Mouse (Mus musculus): ENCODE measurements around the gene Kif5a.
"Not testable (repeated sequence)": the region's sequence is repeated elsewhere in the genome, so short reads cannot be mapped to it uniquely, and the experiment has no call there.

The Kif5a gene

DNA sequence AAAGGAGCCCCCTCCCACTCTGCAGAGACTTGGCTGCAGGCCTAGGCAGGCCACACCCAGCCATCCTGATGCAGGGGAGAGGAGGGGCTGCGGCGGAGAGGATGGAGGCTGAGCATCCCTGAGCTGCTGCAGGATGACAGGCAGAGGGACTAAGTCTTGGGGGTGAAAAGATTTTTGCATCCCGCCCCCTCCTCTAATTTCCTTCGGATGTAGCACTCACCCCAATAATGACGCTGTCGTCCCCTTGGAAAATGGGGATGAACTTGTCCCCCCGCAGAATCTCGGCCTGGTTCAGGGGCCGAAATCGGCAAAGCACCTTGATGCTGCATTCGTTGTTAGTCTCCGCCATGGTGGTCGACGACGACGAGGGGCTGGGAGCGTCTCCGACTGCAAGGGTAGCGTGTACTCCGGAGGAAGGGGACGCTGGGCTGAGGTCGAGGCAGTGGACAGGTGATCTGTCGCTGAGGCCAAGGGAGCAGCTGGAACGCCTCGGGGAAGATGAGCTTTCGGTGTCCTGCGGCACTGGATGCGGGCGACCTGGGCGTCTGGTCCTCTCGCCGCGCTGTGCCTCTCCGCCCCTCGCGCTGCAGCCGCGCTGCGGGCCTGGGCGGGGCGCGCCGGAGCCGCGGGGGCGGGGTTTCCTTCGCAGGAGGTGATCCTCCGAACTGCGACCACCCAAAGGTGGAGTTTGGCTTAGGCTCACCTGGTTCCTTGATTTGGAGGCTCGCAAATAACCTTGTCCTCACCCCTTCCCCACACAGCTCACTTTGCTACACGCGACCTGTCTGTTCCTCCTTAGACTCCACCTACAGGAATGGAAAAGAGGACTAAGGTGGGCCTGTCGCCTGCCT lies at the start of gene Kif5a:
Gene Kif5a, minus strand, starts transcription at position 801 of the 851 bp plus-strand sequence.
- peak; percentile 52 for DNase-seq (ENCODE audit: low read depth, low spot score)

DNA sequence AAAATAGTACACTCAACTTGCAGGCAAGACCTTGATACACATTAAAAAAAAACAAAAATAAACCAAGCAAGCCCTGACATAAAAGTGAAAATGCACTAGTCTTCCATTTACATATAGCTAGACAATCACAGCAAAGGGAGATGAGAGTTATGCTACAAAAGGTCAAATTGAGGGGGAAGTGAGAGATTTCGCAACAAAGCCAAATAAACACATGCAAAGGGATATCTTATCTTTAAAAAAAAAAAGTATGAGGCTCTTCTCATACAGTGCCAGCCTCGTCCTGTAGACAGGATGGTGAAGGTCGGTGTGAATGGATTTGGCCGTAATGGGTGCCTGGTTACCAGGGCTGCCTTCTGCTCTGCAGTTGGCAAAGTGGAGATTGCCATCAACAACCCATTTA lies 49.7 kb upstream of the Kif5a start:
- no peak for DNase-seq (ENCODE audit: low read depth, low spot score)

DNA sequence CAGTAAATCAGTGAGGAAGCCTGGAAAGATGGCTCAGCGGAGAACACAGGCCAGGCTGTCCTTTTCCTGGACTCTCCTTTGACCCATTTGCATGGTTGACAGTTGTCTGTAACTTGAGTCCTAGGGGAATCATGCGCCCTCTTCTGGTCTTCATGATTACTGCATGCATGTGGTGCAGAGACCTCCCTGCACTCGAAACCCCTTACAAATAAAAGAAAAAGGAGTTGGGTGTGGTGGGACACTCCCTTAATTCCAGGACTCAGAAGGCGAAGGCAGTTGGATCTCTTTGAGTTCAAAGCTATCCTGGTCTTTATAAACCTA lies 49.2 kb upstream of the Kif5a start:
- DNase-seq (ENCODE audit: low read depth, low spot score): peak; percentile 86

DNA sequence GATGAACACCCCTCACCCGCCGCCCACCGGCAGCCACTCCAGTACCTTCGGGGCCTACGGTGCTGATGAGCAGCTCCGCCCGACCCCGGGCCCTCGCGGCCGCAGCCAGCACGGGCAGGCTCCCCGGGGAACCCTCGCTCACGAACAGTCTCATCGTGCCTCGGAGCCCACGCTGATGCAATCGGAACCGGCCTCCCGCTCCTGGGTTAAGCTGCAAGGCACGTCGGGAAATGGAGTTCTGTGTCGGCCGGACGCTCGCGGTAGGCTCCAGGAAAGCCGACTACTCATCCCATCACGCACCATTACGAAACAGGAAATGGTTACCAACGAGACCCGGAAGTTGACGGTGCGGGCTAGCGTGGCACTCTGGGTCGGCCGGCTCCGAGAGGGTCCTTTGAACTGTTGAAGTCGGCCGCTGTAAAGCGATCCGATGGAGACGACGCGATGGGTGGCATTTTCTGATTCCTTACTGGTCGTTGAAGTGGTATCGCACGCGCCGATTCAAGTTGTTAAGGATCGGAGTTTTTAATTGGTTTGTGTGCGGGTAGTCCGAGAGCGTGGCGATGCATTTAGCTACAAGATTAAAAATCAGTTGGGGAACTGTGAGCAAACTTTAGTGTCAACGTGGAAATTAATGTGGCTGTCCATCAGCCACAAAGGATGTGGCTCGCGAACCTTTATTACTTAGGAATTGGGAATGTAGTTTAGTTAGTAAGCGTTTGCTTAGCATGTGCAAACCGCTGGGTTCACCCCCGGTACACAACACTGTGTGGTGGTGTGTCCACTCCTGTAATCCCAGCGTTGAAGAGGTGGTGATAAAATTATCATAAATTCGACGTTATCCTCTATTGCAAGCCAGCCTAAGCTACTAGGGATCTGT lies 48.6 kb upstream of the Kif5a start, which contains the start of gene Mars:
Gene Mars, minus strand, starts transcription at position 311 of the 880 bp plus-strand sequence.
- DNase-seq (ENCODE audit: low read depth, low spot score): peak; percentile 95

DNA sequence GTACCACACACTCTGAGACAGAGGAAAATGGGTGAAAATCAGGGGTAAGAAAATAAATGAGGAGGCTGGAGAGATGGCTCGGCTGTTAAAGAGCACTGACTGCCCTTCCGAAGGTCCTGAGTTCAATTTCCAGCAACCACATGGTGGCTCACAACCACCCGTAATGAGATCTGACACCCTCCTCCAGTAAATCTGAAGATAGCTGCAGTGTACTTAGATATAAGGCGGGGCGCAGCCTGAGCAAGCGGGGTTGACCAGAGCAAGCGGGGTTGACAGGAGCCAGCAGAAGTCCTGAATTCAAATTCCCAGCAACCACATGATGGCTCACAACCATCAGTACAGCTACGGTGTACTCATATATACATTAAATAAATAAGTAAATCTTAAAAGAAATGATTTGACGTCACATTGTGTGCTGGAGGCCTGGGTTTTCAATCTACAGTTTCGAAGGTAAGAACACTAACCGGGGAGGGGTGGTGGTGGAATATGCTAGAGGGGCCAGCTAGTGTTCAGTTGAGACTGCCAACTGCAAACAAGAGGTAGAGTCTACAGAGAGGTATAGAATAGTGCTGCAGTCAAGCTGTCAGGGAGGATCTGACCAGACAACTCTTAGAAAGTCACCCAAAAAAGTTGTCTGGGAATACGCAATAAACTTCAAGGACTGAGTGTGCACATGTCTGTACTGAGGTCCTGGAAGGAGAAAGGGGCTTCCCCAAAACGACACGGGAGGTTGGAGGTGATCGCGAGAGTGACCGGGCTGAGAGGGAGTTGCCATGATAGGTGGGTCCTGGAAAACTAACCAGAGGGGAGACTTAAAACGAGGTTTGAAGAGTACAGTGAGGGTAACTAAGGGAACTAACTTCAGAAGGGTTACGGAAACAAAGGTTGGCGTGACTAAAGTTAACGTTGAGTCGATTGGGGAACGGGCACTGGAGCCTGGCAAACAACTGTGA lies 47.7 kb upstream of the Kif5a start:
- peak; percentile 67 for DNase-seq (ENCODE audit: low read depth, low spot score)

DNA sequence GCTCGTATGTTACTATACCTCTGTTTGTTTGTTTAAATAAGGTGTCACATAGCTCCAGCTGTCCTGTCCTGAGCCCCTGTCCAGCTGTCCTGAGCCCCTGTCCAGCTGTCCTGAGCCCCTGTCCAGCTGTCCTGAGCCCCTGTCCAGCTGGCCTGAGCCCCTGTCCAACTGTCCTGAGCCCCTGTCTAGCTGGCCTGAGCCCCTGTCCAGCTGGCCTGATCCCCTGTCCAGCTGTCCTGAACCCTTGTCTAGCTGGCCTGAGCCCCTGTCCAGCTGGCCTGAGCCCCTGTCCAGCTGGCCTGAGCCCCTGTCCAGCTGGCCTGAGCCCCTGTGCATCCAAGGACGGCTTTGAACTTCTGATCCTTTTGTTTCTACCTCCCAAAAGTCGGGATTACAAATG lies 46.0 kb upstream of the Kif5a start:
- not testable (repeated sequence) for DNase-seq (ENCODE audit: low read depth, low spot score)

DNA sequence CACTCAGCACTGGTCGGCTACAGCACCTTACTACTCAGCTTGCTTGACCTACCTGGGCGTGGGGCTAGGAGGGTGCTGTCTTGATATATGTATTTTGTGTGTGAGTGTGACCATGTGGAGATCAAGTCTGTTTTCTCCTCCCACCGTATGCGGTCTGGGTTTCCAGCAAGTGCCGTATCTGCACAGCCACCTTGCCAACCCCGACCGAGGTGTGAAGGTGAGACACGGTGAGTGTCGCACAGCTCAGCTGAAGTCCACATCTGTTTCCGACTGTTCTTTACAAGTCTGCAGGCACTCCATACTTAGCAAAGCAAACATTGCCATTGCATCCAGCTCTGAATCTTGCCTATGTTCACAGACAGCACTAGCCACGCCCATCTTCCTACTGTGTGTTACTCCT lies 40.0 kb upstream of the Kif5a start:
- no peak for DNase-seq (ENCODE audit: low read depth, low spot score)

DNA sequence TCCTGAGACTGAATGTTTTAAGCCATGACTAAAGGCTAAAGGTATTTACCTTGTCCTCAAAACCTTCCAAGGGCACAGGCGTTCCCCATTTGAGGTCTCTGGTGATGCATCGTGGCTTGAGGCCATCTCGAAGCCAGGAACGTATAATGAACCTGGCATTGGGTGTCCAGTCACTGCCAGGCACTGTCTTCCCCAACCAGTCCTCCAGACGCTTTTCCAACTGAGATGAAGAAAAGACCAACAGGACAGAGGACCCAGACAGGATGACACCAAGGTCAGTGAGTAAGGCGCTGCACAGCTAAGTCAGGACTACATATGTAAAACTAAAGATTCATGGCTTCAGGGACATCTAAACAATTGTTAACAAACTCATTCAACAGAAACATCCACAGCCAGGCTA lies 37.2 kb upstream of the Kif5a start:
- DNase-seq (ENCODE audit: low read depth, low spot score): no peak

DNA sequence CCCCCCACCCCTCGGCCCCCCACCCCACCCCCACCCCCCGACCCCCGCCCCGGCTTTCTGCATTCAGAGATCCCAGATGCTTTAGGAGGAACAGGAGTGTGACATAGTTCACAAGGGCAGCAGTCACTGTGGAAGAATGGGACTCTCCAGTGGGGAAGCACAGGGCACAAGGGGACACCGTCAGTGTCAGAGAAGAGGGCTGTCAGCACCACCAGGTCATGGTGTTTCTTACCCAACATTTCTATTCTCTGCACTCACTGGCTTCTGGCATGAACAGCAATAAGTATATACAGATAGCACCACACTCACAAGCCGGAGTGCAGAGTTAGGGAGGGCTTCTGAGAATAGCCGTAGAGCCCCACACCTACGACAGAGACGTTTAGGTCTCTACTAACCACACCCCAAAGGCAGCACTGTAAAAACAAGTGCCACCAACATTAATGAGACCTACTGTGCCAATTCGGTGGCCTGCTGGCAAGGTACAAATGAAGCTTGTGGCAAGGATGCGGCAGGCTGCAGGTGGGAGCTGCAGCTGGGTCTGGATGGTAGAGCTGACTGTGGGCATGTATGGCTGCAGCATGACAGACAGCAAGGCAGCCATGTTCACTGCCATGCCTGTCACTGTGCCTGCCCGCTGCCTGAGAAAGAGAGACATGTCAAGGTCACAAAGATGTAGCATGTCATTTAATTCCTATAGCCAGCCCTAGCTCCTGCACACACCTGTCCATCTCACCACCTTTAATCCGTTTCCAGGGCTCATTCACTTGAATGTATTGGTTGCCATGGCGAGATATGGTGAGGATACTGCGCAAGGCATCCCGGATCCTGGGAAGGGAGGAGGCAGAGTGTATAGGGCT lies 34.1 kb upstream of the Kif5a start:
- no peak for DNase-seq (ENCODE audit: low read depth, low spot score)

DNA sequence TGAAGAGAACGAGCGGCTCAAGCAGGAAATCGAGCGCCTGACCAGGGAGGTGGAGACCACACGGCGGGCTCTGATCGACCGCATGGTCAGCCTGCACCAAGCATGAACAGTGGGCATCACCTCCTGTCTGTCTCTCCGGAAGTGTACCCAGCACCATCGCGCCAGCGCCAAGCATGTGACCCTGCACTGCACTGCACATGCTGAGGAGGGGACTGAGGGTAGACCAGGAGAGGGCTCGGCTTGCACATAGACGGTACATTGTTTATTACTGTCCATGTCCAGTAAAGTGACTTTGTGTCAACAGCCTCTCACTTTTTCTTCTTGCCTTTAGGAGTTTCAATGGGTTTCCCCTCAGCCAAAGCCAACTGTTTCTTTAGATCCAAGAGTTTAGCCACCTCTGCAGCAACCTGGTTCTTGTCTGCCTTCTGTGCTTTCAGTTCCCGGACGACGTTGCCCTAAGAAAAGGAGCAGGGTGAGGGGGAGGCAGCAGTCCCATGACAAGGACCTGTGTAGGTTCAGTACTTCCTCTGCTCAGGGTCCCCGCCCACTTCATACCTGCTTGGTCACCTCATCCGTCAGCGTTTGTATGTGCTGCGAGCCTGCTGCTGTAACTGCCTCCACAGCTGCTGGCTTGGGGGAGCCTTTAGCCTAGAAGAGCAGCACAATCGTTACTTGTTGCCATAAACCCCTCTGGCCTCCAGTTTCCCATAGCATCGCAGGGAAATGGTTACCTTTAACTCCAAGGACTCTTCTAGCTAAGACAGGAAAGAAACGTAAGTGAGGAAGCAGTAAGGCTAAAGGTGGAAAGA lies 33.0 kb upstream of the Kif5a start:
- no peak for DNase-seq (ENCODE audit: low read depth, low spot score)

DNA sequence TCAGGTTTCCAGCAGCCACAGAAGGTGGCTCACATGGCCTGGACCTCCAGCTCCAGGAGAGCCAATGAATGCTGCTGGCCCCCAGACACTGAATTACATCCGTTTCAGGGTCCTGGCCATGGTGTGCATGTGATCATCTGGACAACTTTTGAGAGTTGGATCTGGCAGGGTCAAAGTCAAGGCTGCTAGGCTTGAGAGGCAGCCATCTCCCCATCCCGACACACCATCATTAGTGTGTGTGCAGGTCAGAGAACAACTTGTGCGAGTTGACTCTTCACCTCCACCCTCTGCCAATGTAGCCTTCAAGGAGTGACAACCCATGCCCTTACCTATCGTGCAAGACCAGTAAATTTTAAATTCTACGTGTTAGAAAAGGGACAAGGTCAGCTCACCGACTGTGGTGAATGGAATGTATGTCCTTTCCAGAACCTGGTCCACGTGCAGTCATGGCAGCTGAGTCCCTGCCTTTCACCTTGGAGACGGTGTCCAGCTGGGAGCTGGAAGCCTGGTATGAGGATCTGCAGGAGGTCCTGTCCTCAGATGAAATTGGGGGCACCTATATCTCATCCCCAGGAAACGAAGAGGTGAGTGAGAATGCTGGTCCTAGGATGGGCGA lies 31.9 kb upstream of the Kif5a start:
- no peak for DNase-seq (ENCODE audit: low read depth, low spot score)

DNA sequence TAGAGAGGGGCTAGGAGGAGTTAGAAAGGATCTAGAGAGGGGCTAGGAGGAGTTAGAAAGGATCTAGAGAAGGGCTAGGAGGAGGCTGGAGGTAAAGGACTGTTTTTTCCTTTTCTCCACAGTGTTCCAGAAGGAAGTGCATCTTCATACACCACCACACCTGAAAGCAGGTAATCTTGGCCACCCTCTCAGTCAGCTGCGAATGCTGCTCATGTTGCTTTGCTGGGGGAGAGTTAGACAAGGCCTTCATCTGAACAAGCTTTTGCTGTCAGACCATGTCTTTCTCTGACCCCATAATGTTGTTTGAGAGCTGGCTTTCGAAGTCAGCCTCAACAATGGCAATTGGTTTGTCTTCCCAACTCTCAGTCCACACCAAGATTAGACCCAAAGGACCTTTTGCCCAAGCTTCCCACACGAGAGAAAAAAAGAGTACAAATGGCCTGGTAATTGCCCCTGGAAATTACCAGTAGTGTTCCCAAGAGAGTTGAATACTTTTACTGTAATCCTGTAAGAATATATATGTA lies 30.5 kb upstream of the Kif5a start:
- no peak for DNase-seq (ENCODE audit: low read depth, low spot score)

DNA sequence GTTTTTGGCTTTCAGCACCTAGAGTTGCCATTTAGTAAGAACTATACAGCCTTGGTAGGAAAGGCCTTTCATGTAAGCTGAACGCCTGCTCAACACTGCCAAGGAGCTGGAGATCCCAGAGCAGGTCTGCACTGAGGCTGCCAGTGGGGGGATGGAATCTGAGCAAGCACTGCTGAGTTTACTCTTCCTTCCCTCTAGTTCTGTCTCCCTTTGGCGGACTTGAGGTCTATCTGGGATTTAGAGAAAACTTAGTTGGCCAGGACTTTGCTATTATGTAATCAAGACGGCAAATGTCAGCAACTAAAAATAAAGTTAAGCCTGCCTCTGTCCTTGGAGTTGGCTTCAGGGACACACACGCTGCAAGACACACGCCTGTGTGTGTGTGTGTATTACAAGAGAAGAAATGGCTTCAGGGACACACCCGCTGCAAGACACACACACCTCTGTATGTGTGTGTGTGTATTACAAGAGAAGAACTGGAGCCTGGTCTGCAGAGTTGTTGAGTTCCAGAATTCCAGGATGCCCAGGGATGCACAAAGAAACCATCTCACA lies 29.9 kb upstream of the Kif5a start:
- no peak for DNase-seq (ENCODE audit: low read depth, low spot score)

DNA sequence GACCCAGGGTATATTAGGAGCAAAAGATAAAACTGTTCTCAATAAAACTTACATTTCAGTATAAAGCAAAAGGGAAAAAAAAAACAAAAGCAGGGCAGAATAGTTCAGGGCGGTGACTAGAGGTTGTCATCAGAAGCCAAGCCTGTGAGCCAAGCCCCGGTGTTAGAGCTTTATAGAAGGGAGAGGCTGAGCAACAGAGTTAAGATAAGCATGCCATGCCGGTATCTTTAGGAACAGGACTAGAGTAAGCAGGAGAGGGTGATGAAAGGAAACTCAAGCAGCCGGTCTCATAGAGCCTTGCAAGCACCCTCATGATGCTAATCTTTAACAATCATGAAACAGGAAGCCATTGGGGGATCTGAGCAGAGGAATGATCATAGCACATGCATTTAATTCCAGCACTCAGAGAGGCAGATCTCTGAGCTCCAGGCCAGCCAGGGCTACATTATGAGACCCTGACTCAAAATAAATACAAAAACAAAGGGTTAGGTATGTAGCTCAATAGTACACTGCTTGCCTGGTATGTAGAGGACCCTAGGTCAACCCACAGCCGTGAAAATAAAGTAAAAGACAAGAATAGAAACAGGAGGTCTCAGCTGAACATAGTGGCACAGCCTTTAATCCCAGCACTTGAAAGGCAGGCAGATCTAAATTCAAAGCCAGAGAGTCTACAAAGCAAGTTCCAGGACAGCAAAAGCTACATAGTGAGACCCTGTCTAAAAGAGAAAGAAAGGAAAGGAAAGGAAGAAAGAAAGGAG lies 28.9 kb upstream of the Kif5a start:
- DNase-seq (ENCODE audit: low read depth, low spot score): peak; percentile 46

DNA sequence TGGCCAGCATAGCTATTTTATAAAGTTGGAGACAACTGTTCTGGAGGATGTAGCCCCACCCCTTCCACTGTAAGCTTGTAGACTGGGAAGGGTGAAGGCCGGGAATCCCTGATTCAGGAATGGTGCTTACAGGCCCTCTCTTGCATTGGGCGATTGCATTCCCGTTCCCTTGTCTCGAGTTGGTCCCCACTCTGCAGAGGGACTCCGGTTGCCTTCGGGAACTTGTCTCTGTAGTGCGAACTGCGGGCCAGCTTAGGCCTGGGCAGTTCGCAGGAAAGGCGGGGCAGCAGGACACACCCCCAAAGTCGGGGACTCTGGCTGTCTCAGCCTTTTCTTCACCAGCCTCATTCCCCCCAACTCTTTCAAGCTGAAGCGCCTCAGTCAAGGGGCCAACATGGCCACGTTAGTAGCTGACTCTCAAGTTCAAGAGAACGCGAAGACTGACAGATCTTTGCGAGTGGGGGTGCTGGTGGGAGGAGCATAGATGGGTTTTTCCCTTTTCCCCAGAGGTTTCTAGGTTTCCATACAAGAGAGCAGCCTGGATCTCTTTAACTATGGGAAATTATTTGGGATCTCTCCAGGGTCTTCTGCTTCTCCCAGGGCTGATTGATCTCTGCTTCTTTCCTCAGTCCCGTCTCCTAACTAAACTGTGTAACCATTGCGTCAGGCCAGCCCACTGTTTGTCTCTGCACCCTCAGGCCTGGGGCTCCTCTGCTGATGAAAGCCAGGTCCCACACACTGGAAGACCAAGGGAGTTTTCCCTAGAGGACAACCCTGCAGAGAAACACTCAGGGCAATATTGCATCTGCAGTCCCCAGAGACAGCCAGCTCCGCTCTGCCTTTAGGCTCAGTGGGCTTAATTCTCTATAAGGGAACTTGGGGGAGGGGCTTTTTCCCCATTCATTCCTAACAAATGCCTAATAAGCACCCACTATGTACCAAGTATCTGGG lies 28.1 kb upstream of the Kif5a start:
- DNase-seq (ENCODE audit: low read depth, low spot score): peak; percentile 76

DNA sequence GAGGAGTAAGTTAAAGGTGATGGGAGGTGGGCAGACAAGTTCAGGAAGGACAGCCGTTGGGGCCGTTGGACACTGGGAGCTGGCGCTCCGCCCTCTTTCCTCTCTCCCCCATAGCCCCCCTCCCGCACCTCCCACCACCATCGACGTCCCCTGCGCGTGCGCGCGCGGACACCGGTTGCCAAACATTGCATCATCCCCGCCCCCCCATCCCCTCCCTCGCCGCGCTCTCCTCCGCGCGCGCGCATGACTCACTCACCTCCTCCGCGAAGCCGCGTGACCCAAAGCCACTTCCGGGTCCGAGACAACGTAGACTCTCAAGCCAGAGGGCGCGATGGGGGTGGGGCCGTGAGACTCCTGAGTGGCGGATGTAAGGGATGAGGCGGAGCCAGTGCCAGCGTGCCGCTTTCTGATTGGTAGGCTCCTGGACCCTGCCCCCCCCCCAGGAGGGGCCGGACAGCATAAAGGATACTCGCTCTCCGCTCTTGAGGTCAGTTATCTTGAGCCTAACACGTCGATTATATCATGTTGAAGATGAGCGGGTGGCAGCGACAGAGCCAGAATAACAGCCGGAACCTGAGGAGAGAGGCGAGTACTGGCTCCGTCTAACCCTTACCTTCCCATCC lies 27.3 kb upstream of the Kif5a start:
- DNase-seq (ENCODE audit: low read depth, low spot score): peak; percentile 99

All from CD4-positive helper T cell, adult 2 months (primary cell).